Mouse (Mus musculus): ENCODE data around the gene Lamb3.

The Lamb3 gene

GRCm38 (mm10) chr1:193200640-193201382 lies 6.7 kb upstream of the Lamb3 start:
- ATAC-seq (ENCODE audit: insufficient number of reproducible peaks, low FRiP score, low TSS enrichment) = no peak

GRCm38 (mm10) chr1:193201383-193201778 lies 6.1 kb upstream of the Lamb3 start, which contains the start of gene Traf3ip3:
TSS of gene Traf3ip3 (minus strand) at chr1:193201703.
- no peak for ATAC-seq (ENCODE audit: insufficient number of reproducible peaks, low FRiP score, low TSS enrichment)

GRCm38 (mm10) chr1:193203821-193204220 lies 3.7 kb upstream of the Lamb3 start:
- ATAC-seq (ENCODE audit: insufficient number of reproducible peaks, low FRiP score, low TSS enrichment) = no peak

- ATAC-seq (ENCODE audit: insufficient number of reproducible peaks, low FRiP score, low TSS enrichment) = no peak
These were observed 2.1 kb upstream of the Lamb3 start for GRCm38 (mm10) chr1:193205431-193205830.

GRCm38 (mm10) chr1:193208178-193208577 lies 679 bp downstream of the Lamb3 start:
- ATAC-seq (ENCODE audit: insufficient number of reproducible peaks, low FRiP score, low TSS enrichment) = peak; percentile 83

- ATAC-seq (ENCODE audit: insufficient number of reproducible peaks, low FRiP score, low TSS enrichment) = no peak
These were observed 3.9 kb downstream of the Lamb3 start for GRCm38 (mm10) chr1:193211371-193211770.

GRCm38 (mm10) chr1:193214053-193214452 lies 6.6 kb downstream of the Lamb3 start:
- ATAC-seq (ENCODE audit: insufficient number of reproducible peaks, low FRiP score, low TSS enrichment) = no peak

- no peak for ATAC-seq (ENCODE audit: insufficient number of reproducible peaks, low FRiP score, low TSS enrichment)
These were observed 8.5 kb downstream of the Lamb3 start for GRCm38 (mm10) chr1:193216000-193216399.

- ATAC-seq (ENCODE audit: insufficient number of reproducible peaks, low FRiP score, low TSS enrichment) = no peak
These were observed 12.9 kb downstream of the Lamb3 start for GRCm38 (mm10) chr1:193220408-193220807.

GRCm38 (mm10) chr1:193225531-193225930 lies 18.0 kb downstream of the Lamb3 start:
- ATAC-seq (ENCODE audit: insufficient number of reproducible peaks, low FRiP score, low TSS enrichment) = no peak

- ATAC-seq (ENCODE audit: insufficient number of reproducible peaks, low FRiP score, low TSS enrichment) = no peak
These were observed 18.6 kb downstream of the Lamb3 start for GRCm38 (mm10) chr1:193226114-193226513.

- ATAC-seq (ENCODE audit: insufficient number of reproducible peaks, low FRiP score, low TSS enrichment) = no peak
These were observed 19.4 kb downstream of the Lamb3 start for GRCm38 (mm10) chr1:193226724-193227522.

GRCm38 (mm10) chr1:193227537-193227936 lies 20.0 kb downstream of the Lamb3 start:
- no peak for ATAC-seq (ENCODE audit: insufficient number of reproducible peaks, low FRiP score, low TSS enrichment)

- no peak for ATAC-seq (ENCODE audit: insufficient number of reproducible peaks, low FRiP score, low TSS enrichment)
These were observed 22.1 kb downstream of the Lamb3 start for GRCm38 (mm10) chr1:193229570-193229969.

GRCm38 (mm10) chr1:193230531-193230930 lies 23.0 kb downstream of the Lamb3 start:
- no peak for ATAC-seq (ENCODE audit: insufficient number of reproducible peaks, low FRiP score, low TSS enrichment)

- ATAC-seq (ENCODE audit: insufficient number of reproducible peaks, low FRiP score, low TSS enrichment) = no peak
These were observed 23.4 kb downstream of the Lamb3 start for GRCm38 (mm10) chr1:193230935-193231334.

GRCm38 (mm10) chr1:193232732-193233131 lies 25.2 kb downstream of the Lamb3 start:
- ATAC-seq (ENCODE audit: insufficient number of reproducible peaks, low FRiP score, low TSS enrichment) = no peak

GRCm38 (mm10) chr1:193234130-193234645 lies 26.7 kb downstream of the Lamb3 start:
- ATAC-seq (ENCODE audit: insufficient number of reproducible peaks, low FRiP score, low TSS enrichment) = no peak

- no peak for ATAC-seq (ENCODE audit: insufficient number of reproducible peaks, low FRiP score, low TSS enrichment)
These were observed 27.4 kb downstream of the Lamb3 start for GRCm38 (mm10) chr1:193234930-193235329.

GRCm38 (mm10) chr1:193238426-193238825 lies 30.9 kb downstream of the Lamb3 start:
- ATAC-seq (ENCODE audit: insufficient number of reproducible peaks, low FRiP score, low TSS enrichment) = no peak

GRCm38 (mm10) chr1:193241436-193241835 lies 33.9 kb downstream of the Lamb3 start:
- ATAC-seq (ENCODE audit: insufficient number of reproducible peaks, low FRiP score, low TSS enrichment) = no peak

Data from cerebellum, adult (tissue).